Mouse (Mus musculus) embryo, embryonic 10.5 days (tissue): Measurements from ENCODE around the gene Tesmin.

Experiments used
- DNase-seq: peaks from one replicate; pipeline ENCODE4 v3.0.0-alpha.2; 2015; ENCODE audit warnings: low spot score

Gene Tesmin

DNA sequence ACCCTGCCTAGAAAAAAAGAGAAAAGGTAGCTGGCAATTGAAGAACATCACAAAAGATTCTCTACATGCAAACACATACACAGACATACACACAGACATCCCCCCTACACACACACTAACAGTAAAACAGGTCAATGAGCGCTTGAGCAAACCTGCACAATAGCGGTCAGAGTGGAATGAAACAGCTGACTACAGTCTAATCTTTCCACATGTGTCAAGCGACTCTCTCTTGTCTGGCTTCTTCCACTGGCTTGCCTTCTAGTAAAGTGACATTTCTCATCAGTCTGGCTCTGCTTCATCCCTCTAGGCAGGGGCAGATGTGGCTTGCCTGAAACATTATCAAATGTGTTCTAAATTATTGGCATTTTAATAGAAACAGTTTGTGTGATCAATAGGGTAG lies 5.6 kb downstream of the Tesmin start:
- no peak for DNase-seq

DNA sequence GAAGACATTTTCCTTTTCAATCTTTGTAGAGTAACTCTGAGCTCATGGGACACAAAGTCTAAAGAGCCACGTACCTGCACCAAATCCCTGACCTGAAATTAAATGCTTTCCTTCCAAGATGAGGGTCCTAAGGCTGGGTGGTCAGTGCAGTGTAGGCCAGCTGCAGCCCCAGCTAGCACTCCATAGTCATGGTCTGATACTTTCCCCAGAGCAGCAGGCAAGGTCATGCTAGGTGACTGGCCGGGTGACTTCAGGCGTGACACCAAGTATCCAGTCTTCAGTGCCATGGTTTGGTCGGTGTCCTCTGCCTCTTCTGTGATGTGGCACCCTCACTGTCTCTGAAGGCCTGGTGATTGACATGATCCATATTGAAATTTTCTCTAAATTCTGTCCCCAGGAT lies 11.4 kb downstream of the Tesmin start:
- no peak for DNase-seq

DNA sequence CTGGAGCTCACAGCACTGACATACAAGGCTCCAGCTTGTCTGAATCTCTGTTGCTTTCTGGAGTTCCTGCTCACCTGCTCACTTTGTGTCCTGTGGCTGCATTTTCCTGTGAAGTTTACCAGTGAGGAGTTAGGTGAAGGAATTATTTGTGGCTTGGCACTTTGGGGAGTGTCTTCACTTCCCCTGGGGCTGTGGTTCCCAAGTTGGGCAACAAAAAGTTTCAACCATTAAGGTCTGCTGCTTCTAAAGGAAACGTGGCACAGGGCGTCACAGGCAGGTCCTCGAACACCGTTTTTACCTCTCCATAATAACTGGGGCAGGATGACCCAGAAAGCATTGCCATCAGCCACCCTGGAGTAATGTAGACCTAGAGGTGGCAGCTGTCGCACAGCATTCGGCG lies 12.8 kb downstream of the Tesmin start:
- no peak for DNase-seq

DNA sequence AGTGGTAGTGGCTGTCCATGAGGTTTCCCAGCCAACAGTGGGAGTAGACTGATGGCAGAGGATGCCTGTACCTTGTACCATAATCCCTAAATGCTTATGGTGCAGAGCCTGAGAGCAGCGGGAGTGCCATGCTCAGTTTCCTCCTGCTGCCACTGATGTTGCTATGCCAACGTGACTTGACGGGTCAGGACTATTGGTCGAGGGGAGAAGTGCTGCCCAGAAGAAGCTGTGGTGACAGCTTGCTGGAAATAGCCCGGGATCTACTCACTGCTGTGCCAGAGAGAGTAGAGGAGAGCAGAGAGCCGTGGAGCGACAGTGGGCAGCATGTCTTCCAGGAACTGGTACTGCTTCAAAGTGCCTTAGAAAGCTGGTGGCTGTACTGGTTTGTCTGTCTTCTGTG lies 13.3 kb downstream of the Tesmin start:
- no peak for DNase-seq

DNA sequence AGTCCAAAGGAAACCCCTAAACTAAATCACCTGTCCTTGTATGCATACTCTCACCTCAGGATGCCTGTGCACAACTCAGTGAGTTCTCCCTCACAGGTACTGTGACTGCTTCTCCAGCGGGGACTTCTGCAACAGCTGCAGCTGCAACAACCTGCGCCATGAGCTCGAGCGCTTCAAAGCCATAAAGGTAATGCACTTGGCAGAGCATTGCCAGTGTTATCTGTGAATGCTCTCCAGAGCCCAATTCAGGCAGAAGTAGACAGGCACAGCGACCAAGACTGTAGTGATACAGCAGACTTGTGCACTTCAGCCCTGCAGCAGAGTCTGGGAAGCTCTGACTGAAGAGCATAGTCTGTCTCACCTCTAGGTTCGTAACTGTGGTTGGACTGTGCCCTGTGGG lies 13.7 kb downstream of the Tesmin start:
- DNase-seq: no peak

DNA sequence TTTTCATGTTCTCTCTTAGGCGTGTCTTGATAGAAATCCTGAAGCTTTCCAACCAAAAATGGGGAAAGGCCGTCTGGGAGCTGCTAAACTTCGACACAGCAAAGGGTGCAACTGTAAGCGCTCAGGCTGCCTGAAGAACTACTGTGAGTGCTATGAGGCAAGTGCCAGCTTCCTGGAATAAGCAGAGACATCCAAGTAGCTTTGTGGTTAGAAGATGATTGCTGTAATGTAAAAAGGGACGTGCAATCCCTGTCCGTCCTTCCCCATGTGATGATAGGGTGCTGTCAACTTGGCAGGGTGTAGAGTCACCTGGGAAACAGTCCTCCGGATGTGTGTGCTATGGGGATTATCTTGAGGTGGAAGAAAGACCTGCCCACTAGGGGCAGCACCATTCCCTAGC lies 15.4 kb downstream of the Tesmin start:
- DNase-seq: no peak

GRCm38 (mm10) chr19:3405531-3406281 lies 17.0 kb downstream of the Tesmin start:
- DNase-seq: no peak

DNA sequence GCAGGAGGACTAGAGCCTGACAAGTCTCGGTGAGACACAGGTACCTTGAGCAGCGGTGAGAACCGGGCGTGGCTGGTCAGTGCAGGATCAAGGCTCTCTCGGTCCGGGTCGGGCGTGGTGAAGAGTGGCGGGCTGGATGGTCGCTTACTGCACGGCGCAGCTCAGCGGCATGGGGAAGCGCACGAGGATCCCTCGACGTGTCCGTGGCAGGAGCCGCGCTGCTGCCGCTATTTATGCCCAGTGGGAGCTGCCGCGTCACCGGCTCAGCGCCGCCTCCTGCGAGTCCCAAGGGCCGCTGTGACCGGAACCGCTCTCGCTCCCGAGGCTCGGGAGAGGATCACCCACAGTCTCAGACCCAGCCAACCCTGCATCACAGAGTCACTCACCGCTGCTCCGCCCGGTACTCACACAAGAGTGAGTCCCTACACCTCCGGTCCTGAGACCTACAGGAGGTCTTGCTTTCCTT lies 25.6 kb downstream of the Tesmin start, which contains the start of gene Gal:
Gene Gal, minus strand, starts transcription at position 277 of the 466 bp plus-strand sequence.
- no peak for DNase-seq

DNA sequence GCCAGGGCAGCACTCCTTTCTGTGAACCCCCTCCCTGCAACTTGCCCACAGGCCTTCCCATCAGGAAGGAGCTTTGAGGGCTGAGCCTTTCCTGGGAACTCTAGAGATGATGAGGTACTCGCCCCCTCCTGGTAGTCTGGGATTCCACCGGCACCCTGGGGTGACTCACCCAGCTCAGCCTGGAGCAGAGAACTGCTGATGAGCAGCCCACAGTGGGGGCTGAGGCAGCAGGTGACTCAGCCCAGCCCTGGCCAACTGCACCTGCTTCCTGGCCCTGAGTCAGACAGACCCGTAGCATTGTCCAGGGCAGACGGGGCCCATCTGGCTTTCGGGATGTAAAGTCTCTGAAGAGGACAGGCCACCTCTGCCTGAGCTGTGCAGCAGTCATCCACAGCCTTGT lies 30.6 kb downstream of the Tesmin start:
- no peak for DNase-seq

DNA sequence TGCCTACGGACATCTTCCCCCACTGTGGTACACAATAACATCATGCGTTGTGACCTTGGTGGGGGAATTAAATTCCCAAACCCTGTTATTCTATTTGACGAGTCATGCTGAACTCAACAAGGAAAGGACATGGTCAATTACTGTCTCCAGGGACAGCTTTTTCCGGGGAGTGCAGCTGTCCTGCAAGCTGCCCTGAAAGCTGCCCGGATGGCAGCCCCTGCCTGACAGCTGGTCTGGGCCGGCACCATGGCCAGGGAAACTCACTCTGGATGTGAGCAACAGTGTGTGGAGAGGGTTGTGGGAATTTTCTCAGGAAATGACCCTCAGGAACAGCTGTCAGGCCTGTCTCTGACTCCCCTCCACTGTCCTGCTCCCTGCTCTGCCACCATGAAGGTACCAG lies 33.8 kb downstream of the Tesmin start:
- no peak for DNase-seq

- no peak for DNase-seq
Measured at GRCm38 (mm10) chr19:3422981-3423380, 34.3 kb downstream of the Tesmin start.

DNA sequence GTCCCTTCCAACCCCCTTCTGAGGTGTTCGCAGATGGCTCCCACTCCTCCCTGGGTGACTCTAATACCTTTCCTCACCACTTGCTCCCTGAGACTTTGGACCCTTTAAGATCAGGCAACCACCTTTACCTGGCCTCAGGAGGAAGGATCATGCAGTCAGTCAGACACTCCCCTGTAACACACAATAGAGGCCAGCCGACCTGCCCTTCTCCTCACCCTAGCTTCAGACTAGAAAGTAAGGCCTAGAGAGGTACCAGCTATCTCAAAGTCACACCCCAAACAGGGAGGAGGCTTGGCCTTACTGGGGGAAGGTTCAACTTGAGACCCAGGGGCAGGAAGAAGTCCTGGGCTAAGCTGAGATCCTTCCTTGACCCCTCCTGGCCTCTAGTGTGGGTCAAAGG lies 35.6 kb downstream of the Tesmin start:
- DNase-seq: no peak

DNA sequence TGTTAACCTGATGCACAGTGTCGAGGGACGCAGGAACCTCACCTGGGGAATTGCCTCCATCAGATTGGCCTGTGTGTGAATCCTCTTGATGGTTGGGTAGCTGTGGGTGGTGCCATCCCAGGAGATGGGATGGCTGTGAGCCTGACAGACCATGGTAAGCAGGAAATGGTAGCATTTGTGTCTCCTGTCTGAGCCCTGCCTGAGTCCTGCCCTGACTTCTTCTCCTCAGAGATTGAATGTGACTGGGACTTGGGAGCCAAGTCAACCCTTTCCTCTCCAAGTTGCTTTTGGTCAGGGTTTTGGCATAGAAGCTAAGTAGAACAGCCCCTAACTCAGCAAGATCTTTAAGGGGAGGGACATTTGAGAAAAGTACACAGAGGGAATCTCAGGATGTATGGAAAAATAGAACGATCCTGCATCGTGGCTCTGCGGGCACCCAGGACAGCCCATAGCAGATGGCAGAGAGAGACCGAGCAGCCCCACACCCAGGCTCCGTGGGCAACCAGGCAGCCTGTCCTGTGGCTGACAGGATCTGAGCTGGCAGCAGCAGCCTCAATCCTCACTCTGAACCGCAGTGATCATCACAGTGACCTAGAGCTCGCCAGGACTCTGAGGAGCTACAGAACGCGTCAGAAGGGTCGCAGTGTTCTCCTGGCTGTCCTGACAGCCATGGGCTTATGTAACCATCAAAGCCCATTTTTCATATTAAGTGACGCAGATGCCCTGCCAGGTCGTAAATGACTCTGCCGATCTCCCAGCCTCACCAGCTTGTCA lies 39.6 kb downstream of the Tesmin start:
- no peak for DNase-seq

DNA sequence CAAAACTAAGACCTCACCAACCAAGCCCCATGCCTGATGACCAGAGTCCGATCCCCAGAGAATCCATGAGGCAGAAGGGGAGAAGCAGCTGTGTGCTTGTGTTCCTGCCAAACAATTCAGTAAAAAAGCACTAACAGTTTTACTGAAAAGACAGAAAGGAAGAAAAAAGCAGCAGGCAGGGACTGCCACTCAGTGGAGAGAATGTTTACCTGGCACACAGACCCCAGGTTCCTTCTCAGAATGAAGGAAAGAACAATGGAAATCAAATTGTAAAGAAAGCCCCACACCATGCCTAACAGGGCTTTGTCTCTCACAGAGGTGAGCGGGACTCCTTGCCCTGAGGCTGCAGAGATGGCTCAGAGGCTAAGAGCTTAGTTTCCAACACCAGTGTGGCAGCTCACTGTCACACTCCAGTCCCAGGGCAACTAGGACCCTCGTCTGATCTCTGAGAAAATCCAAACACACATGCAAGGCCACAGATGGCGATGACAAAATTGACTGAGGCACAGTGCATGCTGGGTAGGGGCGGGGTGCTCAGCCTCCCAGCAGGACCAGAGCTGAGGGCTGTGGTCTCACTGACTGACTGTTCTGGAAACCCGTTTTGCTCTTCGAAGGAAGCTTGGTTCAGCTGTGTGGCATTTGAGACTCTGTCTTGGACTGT lies 40.6 kb downstream of the Tesmin start:
- no peak for DNase-seq

- DNase-seq: no peak
Measured at GRCm38 (mm10) chr19:3431066-3431465, 42.4 kb downstream of the Tesmin start.

GRCm38 (mm10) chr19:3431969-3432368 lies 43.3 kb downstream of the Tesmin start:
- DNase-seq: no peak

DNA sequence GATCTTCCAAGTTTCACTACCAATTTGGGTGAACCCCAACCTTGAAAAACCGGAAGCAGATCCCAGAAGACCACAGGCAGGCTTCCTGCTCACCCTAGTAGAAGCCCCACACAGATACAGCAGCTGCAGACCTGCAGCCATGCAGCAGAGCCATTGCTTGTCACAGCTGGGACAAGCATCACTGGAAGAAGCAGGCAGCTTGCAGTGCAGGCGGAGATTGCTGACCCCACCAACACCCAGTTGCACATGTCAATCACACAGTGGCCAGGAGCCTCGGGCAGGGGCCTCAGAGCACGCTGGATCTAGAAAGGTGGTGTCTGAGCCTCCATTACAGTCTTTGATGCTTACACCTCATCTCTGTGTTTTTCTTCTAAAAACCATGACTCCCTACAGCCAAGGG lies 45.5 kb downstream of the Tesmin start:
- DNase-seq: no peak

GRCm38 (mm10) chr19:3434641-3435040 lies 46.0 kb downstream of the Tesmin start:
- no peak for DNase-seq

DNA sequence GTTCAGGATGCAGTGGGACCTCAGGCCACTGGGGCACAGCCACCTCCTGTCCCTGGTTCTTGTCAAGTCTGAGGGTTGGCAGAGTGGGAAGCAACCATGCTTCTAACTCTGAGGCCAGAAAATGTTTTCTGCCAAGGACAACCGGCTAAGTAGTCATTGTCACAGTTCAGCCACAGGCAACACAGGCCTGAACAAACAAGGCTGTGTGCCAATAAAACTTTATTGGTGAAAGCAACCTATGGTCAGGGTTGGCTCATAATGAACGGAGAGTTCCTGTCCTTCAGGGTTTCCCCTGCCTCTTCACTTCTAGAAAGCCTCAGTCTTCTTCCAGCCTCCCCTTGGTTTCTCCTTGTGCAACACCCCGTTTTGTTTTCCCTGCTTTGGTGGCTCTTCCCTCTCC lies 47.2 kb downstream of the Tesmin start:
- no peak for DNase-seq

DNA sequence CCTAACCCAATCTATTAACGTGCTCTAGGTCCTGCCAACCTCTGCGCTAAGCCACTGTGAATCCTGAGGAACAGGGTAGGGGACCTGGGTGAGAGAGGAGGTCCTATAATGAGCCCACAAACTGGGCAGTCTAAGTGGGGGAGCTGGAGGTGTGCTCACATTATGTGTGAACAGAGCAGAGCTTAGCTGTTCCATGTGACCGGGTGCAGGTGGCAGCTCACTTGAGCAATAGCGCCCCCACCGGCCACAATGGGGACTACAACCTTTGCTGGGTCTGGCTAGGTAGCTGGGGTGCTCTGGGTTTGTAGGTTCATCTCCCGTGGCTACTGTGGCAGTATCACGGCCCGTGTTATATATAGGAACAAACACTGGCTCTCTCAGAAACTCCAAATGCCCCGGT lies 48.2 kb downstream of the Tesmin start:
- peak; percentile 26 for DNase-seq

- no peak for DNase-seq
Measured at GRCm38 (mm10) chr19:3437980-3438379, 49.3 kb downstream of the Tesmin start.

- no peak for DNase-seq
Measured at GRCm38 (mm10) chr19:3440667-3441066, 52.0 kb downstream of the Tesmin start.

DNA sequence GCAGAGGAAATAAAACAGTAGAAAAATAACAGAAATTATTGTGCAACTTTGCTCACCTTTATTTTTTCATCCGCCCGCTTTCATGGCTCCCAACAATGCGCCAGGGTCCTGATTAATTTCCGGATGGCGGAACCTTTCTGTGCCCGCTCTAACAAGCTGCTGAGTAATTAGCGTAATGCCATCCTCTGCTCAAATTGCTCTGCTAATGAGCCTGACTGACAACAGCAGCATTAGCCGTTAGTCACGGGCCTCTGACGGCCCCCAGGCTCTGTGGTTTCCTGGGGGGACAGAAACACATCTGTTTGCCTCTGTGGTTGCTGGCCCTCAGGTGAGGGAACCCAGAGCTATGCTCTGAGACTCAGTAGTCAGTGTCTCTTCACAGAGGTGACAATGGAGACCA lies 52.4 kb downstream of the Tesmin start:
- DNase-seq: no peak
